Mouse (Mus musculus) heart, embryonic 15.5 days (tissue): ENCODE measurements around the gene Tgfbr3. TPM values are rescaled to one million over a fixed set of nuclear protein-coding genes. Genes with fewer than 3 reads are reported as not detected.

ENCODE experiments used
- ATAC-seq: fragments of 200-750 bp; cut with Nextera tagmentation; replicated peaks from 2 replicates; pipeline ENCODE4 v1.8.0; 2017; ENCODE audit warnings: low read depth, moderate TSS enrichment; ENCODE audit not compliant: insufficient number of reproducible peaks, insufficient read depth, low FRiP score
- H3K27ac ChIP-seq: fragments of 300-500 bp; sonication (generic); 2 replicates; pipeline ENCODE4 v1.5.1; 2015; ENCODE audit warnings: mild to moderate bottlenecking, inconsistent platforms
- H3K27me3 ChIP-seq: fragments of 300-500 bp; sonication (generic); 2 replicates; pipeline ENCODE4 v1.6.1; 2015; ENCODE audit warnings: inconsistent platforms
- H3K36me3 ChIP-seq: fragments of 300-500 bp; sonication (generic); 2 replicates; pipeline ENCODE4 v1.6.1; 2015; ENCODE audit warnings: mild to moderate bottlenecking, inconsistent platforms
- H3K4me1 ChIP-seq: fragments of 300-500 bp; sonication (generic); replicated peaks from 2 replicates; pipeline ENCODE4 v1.6.1; 2015; ENCODE audit warnings: inconsistent platforms
- H3K4me2 ChIP-seq: fragments of 300-500 bp; sonication (generic); 2 replicates; pipeline ENCODE4 v1.6.1; 2015; ENCODE audit warnings: inconsistent platforms, mild to moderate bottlenecking, moderate library complexity
- H3K4me3 ChIP-seq: fragments of 300-500 bp; sonication (generic); 2 replicates; pipeline ENCODE4 v1.5.1; 2015; ENCODE audit warnings: mild to moderate bottlenecking, inconsistent platforms
- H3K9ac ChIP-seq: fragments of 300-500 bp; sonication (generic); 2 replicates; pipeline ENCODE4 v1.6.1; 2015; ENCODE audit warnings: mild to moderate bottlenecking, inconsistent platforms
- H3K9me3 ChIP-seq: fragments of 300-500 bp; sonication (generic); replicated peaks from 2 replicates; pipeline ENCODE4 v1.6.1; 2016; ENCODE audit warnings: inconsistent platforms
- WGBS: fragments of 180-500 bp; shearing (Covaris S2); methylation state at CpG from one replicate; pipeline ENCODE4 v1.1.7; 2015; ENCODE audit warnings: mixed read lengths; 5-methylcytosine and 5-hydroxymethylcytosine counted together
- polyA plus RNA-seq: library from polyadenylated mRNA; unstranded; fragments of >200 nt; fragmentation: Nextera tagmentation; extraction: Ambion mirVana; gene quantifications from 2 replicates; pipeline ENCODE4 v1.2.1, GENCODE M21; 2015

The Tgfbr3 gene
- polyA plus RNA-seq, 1 experiment from 2014 or later, result 16.8 TPM

GRCm38 (mm10) chr5:107067531-107067930, 221.9 kb downstream of the Tgfbr3 start:
- Histone ChIP-seq H3K27me3 (no peaks in the 10 kb centered on the region), H3K4me3 (no peak overlapping the region), H3K27ac (no peak overlapping the region), H3K4me2 (no peak overlapping the region), H3K9me3 (no peaks in the 10 kb centered on the region), H3K36me3 (no peaks in the 10 kb centered on the region), H3K4me1 (peaks cover 8% of the 10 kb centered on the region), H3K9ac (no peak overlapping the region)
- ATAC-seq, result no peak
- WGBS, result 67% methylated on average over 7 of the region's 7 CpGs

GRCm38 (mm10) chr5:107064922-107065321, 224.5 kb downstream of the Tgfbr3 start:
- WGBS, result 77% methylated on average over 5 of the region's 5 CpGs
- no peak overlapping the region for H3K27ac ChIP-seq
- no peak for ATAC-seq

GRCm38 (mm10) chr5:107062229-107062852, 227.1 kb downstream of the Tgfbr3 start:
- Histone ChIP-seq H3K27me3 (no peaks in the 10 kb centered on the region), H3K27ac (peak overlapping the region; percentile 90), H3K9ac (no peak overlapping the region), H3K4me1 (peaks cover 28% of the 10 kb centered on the region), H3K9me3 (no peaks in the 10 kb centered on the region), H3K4me3 (no peak overlapping the region), H3K4me2 (no peak overlapping the region), H3K36me3 (no peaks in the 10 kb centered on the region)
- WGBS, result 33% methylated on average over 12 of the region's 12 CpGs
- peak; percentile 90 for ATAC-seq

More at GRCm38 (mm10) chr5:107064922-107065321, 224.5 kb downstream of the Tgfbr3 start:
- Histone ChIP-seq H3K9ac (no peak overlapping the region), H3K4me3 (no peak overlapping the region), H3K36me3 (no peaks in the 10 kb centered on the region), H3K27me3 (no peaks in the 10 kb centered on the region), H3K4me1 (peaks cover 19% of the 10 kb centered on the region), H3K4me2 (no peak overlapping the region), H3K9me3 (no peaks in the 10 kb centered on the region)

- Histone ChIP-seq H3K27ac (no peak overlapping the region), H3K9me3 (no peaks in the 10 kb centered on the region), H3K4me1 (peaks cover 49% of the 10 kb centered on the region), H3K27me3 (no peaks in the 10 kb centered on the region), H3K4me2 (no peak overlapping the region), H3K9ac (no peak overlapping the region), H3K36me3 (no peaks in the 10 kb centered on the region), H3K4me3 (no peak overlapping the region)
- 71% methylated on average over 5 of the region's 5 CpGs for WGBS
- no peak for ATAC-seq
These were observed 229.9 kb downstream of the Tgfbr3 start for GRCm38 (mm10) chr5:107059514-107059913.

GRCm38 (mm10) chr5:107058642-107059041, 230.8 kb downstream of the Tgfbr3 start:
- 59% methylated on average over 4 of the region's 4 CpGs for WGBS
- Histone ChIP-seq H3K9ac (no peak overlapping the region), H3K27ac (no peak overlapping the region), H3K4me1 (peaks cover 56% of the 10 kb centered on the region), H3K4me2 (no peak overlapping the region), H3K27me3 (no peaks in the 10 kb centered on the region), H3K9me3 (no peaks in the 10 kb centered on the region), H3K36me3 (no peaks in the 10 kb centered on the region), H3K4me3 (no peak overlapping the region)
- no peak for ATAC-seq

Other genes with a start within 250 kb of the Tgfbr3 start
- gene Brdt, start 41.5 kb upstream of the Tgfbr3 start, polyA plus RNA-seq, result 0.62 and 1.1 TPM in 2 replicates
- 1.0 and 1.4 TPM in 2 replicates for gene Ephx4, start 113.1 kb upstream of the Tgfbr3 start, polyA plus RNA-seq
- gene Lpcat2b, start 141.9 kb upstream of the Tgfbr3 start, polyA plus RNA-seq, result not detected in 2 replicates
- gene Btbd8, start 148.4 kb upstream of the Tgfbr3 start, polyA plus RNA-seq, result 2.7 and 3.7 TPM in 2 replicates
- 0.23 and 0.26 TPM in 2 replicates for gene Gm42669, start 218.0 kb upstream of the Tgfbr3 start, polyA plus RNA-seq
- 0.05 and 0.06 TPM in 2 replicates for gene 1700028K03Rik, start 245.1 kb upstream of the Tgfbr3 start, polyA plus RNA-seq